Mouse (Mus musculus) G1E (cell line): Measurements from ENCODE around the gene Zkscan6. TPM values are rescaled to one million over a fixed set of nuclear protein-coding genes. Genes with fewer than 3 reads are reported as not detected.

ENCODE experiments used
- ATAC-seq: 2 replicates; pipeline ENCODE4 v1.8.0; 2016; ENCODE audit warnings: mild to moderate bottlenecking; ENCODE audit not compliant: insufficient number of reproducible peaks, poor library complexity, low FRiP score, severe bottlenecking; ENCODE audit errors: extremely low read depth
- DNase-seq: peaks from one replicate; pipeline ENCODE4 v3.0.0; 2012; ENCODE audit warnings: low spot score
- H3K27me3 ChIP-seq: 2 replicates; pipeline ENCODE4 v1.6.1; 2012; ENCODE audit warnings: mild to moderate bottlenecking, low read length, inconsistent platforms; ENCODE audit not compliant: insufficient read depth
- H3K36me3 ChIP-seq: replicated peaks from 2 replicates; pipeline ENCODE3; 2012; ENCODE audit warnings: mild to moderate bottlenecking, inconsistent platforms
- H3K4me1 ChIP-seq: 2 replicates; pipeline ENCODE4 v1.6.1; 2012; ENCODE audit warnings: low read depth, low read length, inconsistent platforms, mixed read lengths; ENCODE audit not compliant: insufficient read depth
- H3K4me3 ChIP-seq: 2 replicates; pipeline ENCODE4 v1.5.1; 2012; ENCODE audit warnings: low read depth, mild to moderate bottlenecking, inconsistent platforms, low read length, moderate library complexity, mixed read lengths
- H3K9me3 ChIP-seq: replicated peaks from 2 replicates; pipeline ENCODE4 v1.6.1; 2012; ENCODE audit warnings: inconsistent platforms
- CTCF ChIP-seq: IDR thresholded peaks from 2 replicates; pipeline ENCODE4 v1.5.1; 2012; ENCODE audit warnings: low read depth, low read length, inconsistent platforms, mixed read lengths
- GATA1 ChIP-seq: IDR thresholded peaks from 2 replicates; pipeline ENCODE4 v1.6.1; 2012; ENCODE audit warnings: borderline replicate concordance, low read length, inconsistent platforms, mixed read lengths
- GATA2 ChIP-seq: IDR thresholded peaks from 2 replicates; pipeline ENCODE4 v1.6.1; 2012; ENCODE audit warnings: low read depth, low read length, inconsistent platforms, borderline replicate concordance
- POLR2AphosphoS5 ChIP-seq: IDR thresholded peaks from 2 replicates; pipeline ENCODE4 v1.6.1; 2012; ENCODE audit warnings: low read depth, low read length, inconsistent platforms; ENCODE audit not compliant: insufficient replicate concordance
- TAL1 ChIP-seq: conservative IDR thresholded peaks from 2 replicates; pipeline ENCODE4 v1.6.1; 2012; ENCODE audit warnings: low read depth, low read length, inconsistent platforms, mixed read lengths
- polyA plus RNA-seq: library from polyadenylated mRNA; stranded (reverse); fragments of >175 nt; gene quantifications from 2 replicates; pipeline ENCODE4 v1.2.3, GENCODE M21; 2012
- total RNA-seq, 2 experiments: library from RNA; stranded (forward) in 1 of 2; stranded (reverse) in 1 of 2; fragments of 200-1000 nt in 1 of 2; fragments of >200 nt in 1 of 2; fragmentation: Nextera tagmentation in 1 of 2; gene quantifications; 2 replicates each; pipeline ENCODE4 v1.2.3; 2014 to 2017

Gene Zkscan6
- 4.9 and 5.4 TPM in 2 replicates for total RNA-seq (2014; fragmentation: Nextera tagmentation)
- 26.8 and 27.1 TPM in 2 replicates for total RNA-seq (2017)
- polyA plus RNA-seq = 2.4 and 2.8 TPM in 2 replicates

DNA sequence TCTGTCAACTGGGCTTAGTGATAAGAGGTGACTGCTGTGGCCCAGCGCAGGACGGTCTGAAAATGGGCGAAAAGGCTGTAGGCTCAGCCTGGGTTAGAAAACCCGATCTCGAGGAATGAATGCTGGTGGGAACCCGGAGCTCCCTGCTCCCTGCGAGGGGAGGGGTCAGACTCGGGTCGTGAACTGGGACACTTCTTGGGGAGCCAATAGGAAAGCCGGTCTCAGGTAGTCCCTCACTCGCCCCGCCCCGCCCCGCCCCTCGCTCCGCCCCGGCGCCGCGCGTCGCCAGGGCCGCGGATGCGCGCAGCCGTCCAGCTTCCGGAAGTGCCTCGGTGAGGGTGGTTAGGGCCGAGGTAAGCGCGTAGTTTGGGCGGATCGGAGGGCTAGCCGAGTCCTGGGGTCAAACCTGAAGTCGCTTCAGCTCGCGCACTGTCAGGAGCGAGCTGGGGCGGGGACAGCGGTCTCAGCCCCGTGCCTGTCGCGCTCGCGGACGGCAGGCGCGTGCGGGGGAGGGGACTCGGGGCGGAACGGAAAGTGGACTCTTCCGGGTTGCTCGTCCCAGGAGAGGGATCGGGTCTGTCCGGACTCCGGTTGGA is at the start of gene Zkscan6:
Gene Zkscan6, plus strand, starts transcription at position 267 of the 596 bp plus-strand sequence.
- no peaks in the 10 kb centered on the region for H3K9me3 ChIP-seq
- DNase-seq (peak; percentile 97), ATAC-seq (peak; percentile 96)
- H3K27me3 ChIP-seq = no peaks in the 10 kb centered on the region
- peaks cover 23% of the 10 kb centered on the region for H3K4me1 ChIP-seq
- no peak for TF ChIP-seq CTCF
- TF ChIP-seq POLR2AphosphoS5 = no peak
- no peak for TF ChIP-seq GATA1
- no peak for TF ChIP-seq GATA2
- no peak for TF ChIP-seq TAL1
- peak within 1 kb of the TSS; percentile 95 for H3K4me3 ChIP-seq
- H3K36me3 ChIP-seq = peaks cover 14% of the 10 kb centered on the region

- Histone ChIP-seq H3K4me3 (no peak overlapping the region), H3K4me1 (peaks cover 8% of the 10 kb centered on the region), H3K27me3 (no peaks in the 10 kb centered on the region), H3K9me3 (no peaks in the 10 kb centered on the region), H3K36me3 (peaks cover 27% of the 10 kb centered on the region)
- DNase-seq (no peak), ATAC-seq (no peak)
- TF ChIP-seq GATA2 (no peak), TAL1 (no peak), CTCF (no peak), GATA1 (no peak), POLR2AphosphoS5 (no peak)
These were observed 47.6 kb upstream of the Zkscan6 start for GRCm38 (mm10) chr11:65759350-65759749.

GRCm38 (mm10) chr11:65760912-65761311 is 46.1 kb upstream of the Zkscan6 start:
- Histone ChIP-seq H3K36me3 (peaks cover 24% of the 10 kb centered on the region), H3K4me3 (no peak overlapping the region), H3K9me3 (no peaks in the 10 kb centered on the region), H3K4me1 (peaks cover 15% of the 10 kb centered on the region), H3K27me3 (no peaks in the 10 kb centered on the region)
- TF ChIP-seq POLR2AphosphoS5 = no peak
- TF ChIP-seq TAL1 = no peak
- TF ChIP-seq CTCF = no peak
- no peak for TF ChIP-seq GATA2
- DNase-seq (no peak), ATAC-seq (no peak)

- TF ChIP-seq CTCF (no peak), GATA1 (no peak), GATA2 (no peak), POLR2AphosphoS5 (no peak), TAL1 (no peak)
- Histone ChIP-seq H3K4me3 (no peak overlapping the region), H3K27me3 (no peaks in the 10 kb centered on the region), H3K36me3 (peaks cover 36% of the 10 kb centered on the region), H3K9me3 (no peaks in the 10 kb centered on the region), H3K4me1 (peaks cover 32% of the 10 kb centered on the region)
- no peak for ATAC-seq
- DNase-seq = no peak
These were observed 38.5 kb upstream of the Zkscan6 start for GRCm38 (mm10) chr11:65768445-65768844.

GRCm38 (mm10) chr11:65769990-65770389 is 37.0 kb upstream of the Zkscan6 start:
- H3K27me3 ChIP-seq = no peaks in the 10 kb centered on the region
- no peak overlapping the region for H3K4me3 ChIP-seq
- TF ChIP-seq CTCF = no peak
- H3K4me1 ChIP-seq = peaks cover 35% of the 10 kb centered on the region
- H3K9me3 ChIP-seq = no peaks in the 10 kb centered on the region
- DNase-seq = no peak
- ATAC-seq = no peak
- peaks cover 34% of the 10 kb centered on the region for H3K36me3 ChIP-seq

GRCm38 (mm10) chr11:65771546-65771945 is 35.4 kb upstream of the Zkscan6 start:
- Histone ChIP-seq H3K4me1 (peaks cover 35% of the 10 kb centered on the region), H3K4me3 (no peak overlapping the region), H3K27me3 (no peaks in the 10 kb centered on the region), H3K36me3 (peaks cover 33% of the 10 kb centered on the region), H3K9me3 (no peaks in the 10 kb centered on the region)
- no peak for DNase-seq
- no peak for ATAC-seq
- no peak for TF ChIP-seq POLR2AphosphoS5
- TF ChIP-seq CTCF = no peak
- no peak for TF ChIP-seq TAL1
- no peak for TF ChIP-seq GATA1
- TF ChIP-seq GATA2 = no peak
